Mouse (Mus musculus): ENCODE data around the gene Kank2.

DNA sequence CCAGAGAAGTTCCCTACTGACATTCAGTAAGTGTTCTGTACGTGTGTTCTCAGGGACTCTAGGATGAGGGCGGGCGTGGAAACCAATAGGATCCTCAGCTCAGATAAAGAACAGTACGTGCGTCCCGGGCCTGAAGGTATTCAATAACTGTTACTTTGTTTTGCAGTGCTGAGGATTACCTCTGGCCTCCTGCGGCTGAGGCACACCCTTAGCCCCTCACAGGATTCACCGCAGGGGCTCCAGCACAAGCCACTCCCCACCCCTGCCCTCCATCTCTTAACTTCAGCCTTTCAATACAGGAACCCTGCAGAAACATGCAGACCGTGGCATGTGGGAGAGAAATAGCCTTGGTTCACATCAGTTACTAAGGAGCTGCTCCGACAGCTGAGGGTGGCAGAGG, 49.4 kb upstream of the Kank2 start:
- TF ChIP-seq EP300 (IDR thresholded peaks at IDR 0.05; ENCODE audit: insufficient read depth, low read depth, low read length) (peak; percentile 83), CTCF (IDR thresholded peaks at IDR 0.05; ENCODE audit: low read depth, low read length) (no peak), POLR2A (IDR thresholded peaks at IDR 0.05; ENCODE audit: insufficient read depth, low read length) (no peak)

Data from ES-Bruce4 (cell line).